Mouse (Mus musculus): ENCODE results near the gene Gm6358. TPM values are rescaled to one million over a fixed set of nuclear protein-coding genes. Genes with fewer than 3 reads are reported as not detected.

Gm6358 gene
- polyA plus RNA-seq (2015; fragmentation: Illumina TruSeq; extraction: RNeasy Lipid Tissue Mini Kit (QIAGEN cat#74804); ENCODE audit: insufficient read depth, low read depth, low replicate concordance), result not detected

DNA sequence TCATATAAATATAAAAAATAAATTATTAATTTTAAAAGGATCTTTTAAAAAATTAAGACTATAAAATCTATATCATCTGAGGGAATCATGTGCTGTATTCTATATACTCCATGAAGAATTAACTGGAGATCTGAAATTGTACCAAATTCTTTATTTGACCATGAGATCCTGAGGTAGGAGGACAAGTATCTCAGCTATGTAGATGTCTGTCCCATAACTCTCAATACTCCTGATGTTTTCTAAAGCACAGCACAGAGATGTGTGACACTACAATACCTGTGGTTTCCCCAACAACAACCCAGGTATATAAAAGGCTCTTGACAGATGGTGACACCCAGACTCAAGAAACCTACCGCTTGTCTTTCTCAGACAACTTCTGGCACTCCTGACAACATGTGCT, at the start of gene Gm6358:
Gm6358 (plus strand) TSS at position 301 of the 400 bp plus-strand sequence.

DNA sequence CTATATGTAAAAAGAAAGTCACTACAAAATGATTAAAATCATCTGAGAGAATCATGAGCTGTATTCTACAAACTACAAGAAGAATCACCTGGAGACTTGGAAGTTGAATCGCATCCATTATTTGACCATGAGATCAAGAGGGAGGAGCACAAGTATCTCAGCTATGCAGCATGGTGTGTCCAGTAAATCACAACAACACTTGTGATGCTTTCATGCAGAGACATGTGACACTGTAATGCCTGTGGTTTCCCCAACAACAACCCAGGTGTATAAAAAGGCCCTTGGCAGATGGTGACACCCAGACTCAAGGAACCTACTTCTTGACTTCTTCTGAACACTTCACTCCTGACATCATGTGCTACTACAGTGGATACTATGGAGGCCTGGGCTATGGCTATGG, 10.1 kb downstream of the Gm6358 start, which contains the start of gene Gm10061:
Gm10061 (plus strand) TSS at position 301 of the 400 bp plus-strand sequence.

DNA sequence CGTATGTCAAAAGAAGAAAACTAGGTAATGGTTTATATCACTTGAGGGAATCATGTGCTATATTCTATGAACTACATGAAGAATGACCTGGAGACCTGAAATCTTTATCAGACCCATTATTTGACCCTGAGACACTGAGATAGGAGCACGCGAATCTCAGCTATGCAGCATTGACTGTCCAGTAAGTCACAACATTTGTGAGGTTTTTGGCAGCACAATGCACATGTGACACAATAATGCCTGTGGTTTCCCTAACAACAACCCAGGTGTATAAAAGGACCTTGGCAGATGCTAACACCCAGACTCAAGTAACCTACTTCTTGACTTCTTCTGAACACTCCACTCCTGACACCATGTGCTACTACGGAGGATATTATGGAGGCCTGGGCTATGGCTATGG, 17.0 kb downstream of the Gm6358 start, which contains the start of gene Gm9789:
Gm9789 (plus strand) TSS at position 301 of the 400 bp plus-strand sequence.

DNA sequence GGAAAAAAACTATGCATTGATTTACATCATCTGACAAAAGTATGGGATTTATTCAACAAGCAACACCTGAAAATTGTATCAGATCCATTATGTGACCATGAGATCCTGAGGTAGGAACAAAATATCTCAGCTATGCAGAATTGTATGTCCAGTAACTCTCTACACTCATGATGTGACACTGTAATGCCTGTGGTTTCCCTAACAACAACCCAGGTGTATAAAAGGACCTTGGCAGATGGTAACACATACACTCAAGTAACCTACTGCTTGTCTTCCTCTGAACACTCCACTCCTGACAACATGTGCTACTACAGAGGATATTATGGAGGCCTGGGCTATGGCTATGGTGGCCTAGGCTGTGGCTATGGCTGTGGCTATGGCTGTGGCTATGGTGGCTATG, 28.5 kb downstream of the Gm6358 start, which contains the start of gene Gm7735:
Gm7735 (plus strand) TSS at position 301 of the 400 bp plus-strand sequence.

DNA sequence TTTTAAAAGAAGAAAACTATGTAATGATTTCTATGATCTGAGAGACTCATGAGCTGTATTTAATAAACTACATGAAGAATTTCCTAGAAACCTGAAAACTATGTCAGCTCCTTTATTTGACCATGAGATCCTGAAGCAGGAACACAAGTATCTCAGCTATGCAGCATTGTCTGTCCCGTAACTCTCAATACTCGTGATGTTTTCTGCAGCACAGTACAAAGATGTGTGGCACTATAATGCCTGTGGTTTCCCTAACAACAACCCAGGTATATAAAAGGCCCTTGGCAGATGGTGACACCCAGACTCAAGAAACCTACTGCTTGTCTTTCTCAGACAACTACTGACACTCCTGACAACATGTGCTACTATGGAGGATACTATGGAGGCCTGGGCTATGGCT, 33.8 kb downstream of the Gm6358 start, which contains the start of gene 1110057P08Rik:
1110057P08Rik (plus strand) TSS at position 301 of the 400 bp plus-strand sequence.

Other genes starting within 250 kb of the Gm6358 start
- not detected for gene Krtap19-5, start 244.4 kb upstream of the Gm6358 start, polyA plus RNA-seq (2015; fragmentation: Illumina TruSeq; extraction: RNeasy Lipid Tissue Mini Kit (QIAGEN cat#74804); ENCODE audit: insufficient read depth, low read depth, low replicate concordance)
- gene Krtap19-9b, start 208.6 kb upstream of the Gm6358 start, polyA plus RNA-seq (2015; fragmentation: Illumina TruSeq; extraction: RNeasy Lipid Tissue Mini Kit (QIAGEN cat#74804); ENCODE audit: insufficient read depth, low read depth, low replicate concordance), result not detected
- not detected for gene Krtap16-3, start 178.0 kb upstream of the Gm6358 start, polyA plus RNA-seq (2015; fragmentation: Illumina TruSeq; extraction: RNeasy Lipid Tissue Mini Kit (QIAGEN cat#74804); ENCODE audit: insufficient read depth, low read depth, low replicate concordance)
- gene Krtap22-2, start 130.1 kb upstream of the Gm6358 start, polyA plus RNA-seq (2015; fragmentation: Illumina TruSeq; extraction: RNeasy Lipid Tissue Mini Kit (QIAGEN cat#74804); ENCODE audit: insufficient read depth, low read depth, low replicate concordance), result not detected
- gene Gm10229, start 125.6 kb upstream of the Gm6358 start, polyA plus RNA-seq (2015; fragmentation: Illumina TruSeq; extraction: RNeasy Lipid Tissue Mini Kit (QIAGEN cat#74804); ENCODE audit: insufficient read depth, low read depth, low replicate concordance), result not detected
- not detected for gene Krtap6-1, start 109.2 kb upstream of the Gm6358 start, polyA plus RNA-seq (2015; fragmentation: Illumina TruSeq; extraction: RNeasy Lipid Tissue Mini Kit (QIAGEN cat#74804); ENCODE audit: insufficient read depth, low read depth, low replicate concordance)
- gene Gm10228, start 99.4 kb upstream of the Gm6358 start, polyA plus RNA-seq (2015; fragmentation: Illumina TruSeq; extraction: RNeasy Lipid Tissue Mini Kit (QIAGEN cat#74804); ENCODE audit: insufficient read depth, low read depth, low replicate concordance), result not detected
- gene Krtap6-5, start 93.0 kb upstream of the Gm6358 start, polyA plus RNA-seq (2015; fragmentation: Illumina TruSeq; extraction: RNeasy Lipid Tissue Mini Kit (QIAGEN cat#74804); ENCODE audit: insufficient read depth, low read depth, low replicate concordance), result not detected
- not detected for gene 1110025L11Rik, start 76.8 kb upstream of the Gm6358 start, polyA plus RNA-seq (2015; fragmentation: Illumina TruSeq; extraction: RNeasy Lipid Tissue Mini Kit (QIAGEN cat#74804); ENCODE audit: insufficient read depth, low read depth, low replicate concordance)
- not detected for gene Krtap6-3, start 56.8 kb upstream of the Gm6358 start, polyA plus RNA-seq (2015; fragmentation: Illumina TruSeq; extraction: RNeasy Lipid Tissue Mini Kit (QIAGEN cat#74804); ENCODE audit: insufficient read depth, low read depth, low replicate concordance)
- not detected for gene Gm10061, start 10.2 kb downstream of the Gm6358 start, polyA plus RNA-seq (2015; fragmentation: Illumina TruSeq; extraction: RNeasy Lipid Tissue Mini Kit (QIAGEN cat#74804); ENCODE audit: insufficient read depth, low read depth, low replicate concordance)
- gene Gm9789, start 17.1 kb downstream of the Gm6358 start, polyA plus RNA-seq (2015; fragmentation: Illumina TruSeq; extraction: RNeasy Lipid Tissue Mini Kit (QIAGEN cat#74804); ENCODE audit: insufficient read depth, low read depth, low replicate concordance), result not detected
- gene Gm7735, start 28.6 kb downstream of the Gm6358 start, polyA plus RNA-seq (2015; fragmentation: Illumina TruSeq; extraction: RNeasy Lipid Tissue Mini Kit (QIAGEN cat#74804); ENCODE audit: insufficient read depth, low read depth, low replicate concordance), result not detected
- gene 1110057P08Rik, start 33.9 kb downstream of the Gm6358 start, polyA plus RNA-seq (2015; fragmentation: Illumina TruSeq; extraction: RNeasy Lipid Tissue Mini Kit (QIAGEN cat#74804); ENCODE audit: insufficient read depth, low read depth, low replicate concordance), result not detected
- gene Krtap20-2, start 65.0 kb downstream of the Gm6358 start, polyA plus RNA-seq (2015; fragmentation: Illumina TruSeq; extraction: RNeasy Lipid Tissue Mini Kit (QIAGEN cat#74804); ENCODE audit: insufficient read depth, low read depth, low replicate concordance), result not detected

Measured in pancreas, adult 10 weeks (tissue).